Mouse (Mus musculus): ENCODE measurements around the gene Atrip.

The Atrip gene

DNA sequence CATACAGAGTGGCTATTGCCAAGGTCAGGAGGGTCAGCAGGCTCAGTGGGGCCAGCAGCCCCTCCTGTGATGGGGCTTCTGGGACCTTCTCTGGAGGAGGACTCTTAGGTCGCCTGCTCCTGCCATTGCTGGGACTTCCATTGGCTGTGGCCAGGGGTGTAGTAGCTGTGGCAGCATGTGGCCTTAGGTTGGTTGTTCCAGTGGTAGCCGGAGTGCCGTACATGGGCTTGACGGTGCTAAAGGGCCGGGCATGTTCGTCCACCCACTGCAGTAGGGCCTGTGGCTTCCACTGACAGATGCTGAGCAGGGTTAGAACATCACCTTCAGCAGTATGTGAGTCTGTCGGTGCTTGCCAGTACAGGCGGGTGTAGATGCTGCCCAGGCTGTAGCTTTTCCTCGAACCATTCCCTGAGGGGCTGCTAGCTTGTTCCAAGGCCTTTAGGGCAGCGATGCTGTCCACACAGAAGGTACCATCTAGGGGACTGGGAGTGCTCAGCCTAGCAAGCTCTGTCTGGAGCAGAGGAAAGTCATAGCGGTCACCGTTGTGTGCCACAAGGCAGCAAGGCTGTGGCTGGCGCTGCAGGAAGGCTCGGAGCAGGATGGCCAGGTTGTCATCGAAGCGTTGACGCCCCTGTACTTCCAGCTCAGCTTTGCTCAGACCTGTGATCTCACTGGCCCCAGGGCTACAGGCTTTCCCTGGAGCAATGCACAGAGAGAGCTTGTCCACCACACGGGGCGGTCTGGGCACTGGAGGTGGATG lies 15.7 kb downstream of the Atrip start:
- DNase-seq (ENCODE audit: low spot score): no peak

DNA sequence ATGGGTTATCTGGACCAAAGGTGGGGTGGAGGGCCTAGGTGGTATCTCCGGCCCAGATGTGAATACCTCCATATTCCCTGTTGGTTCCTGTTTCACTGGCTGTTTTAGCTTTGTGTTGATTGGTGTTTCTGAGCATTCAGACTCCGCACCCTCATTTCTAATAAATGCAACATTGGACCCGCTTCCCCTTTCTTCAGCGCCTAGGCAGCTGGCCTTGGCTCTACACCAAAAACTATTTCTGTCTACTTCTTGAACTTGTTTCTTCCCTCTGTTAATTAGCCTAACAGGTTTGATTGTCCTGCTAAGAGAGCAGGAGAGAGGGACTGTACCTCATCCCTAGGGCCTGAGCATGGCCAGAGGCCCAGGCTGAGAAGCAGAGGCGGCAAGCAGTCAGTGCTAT lies 16.4 kb downstream of the Atrip start:
- DNase-seq (ENCODE audit: low spot score): no peak

DNA sequence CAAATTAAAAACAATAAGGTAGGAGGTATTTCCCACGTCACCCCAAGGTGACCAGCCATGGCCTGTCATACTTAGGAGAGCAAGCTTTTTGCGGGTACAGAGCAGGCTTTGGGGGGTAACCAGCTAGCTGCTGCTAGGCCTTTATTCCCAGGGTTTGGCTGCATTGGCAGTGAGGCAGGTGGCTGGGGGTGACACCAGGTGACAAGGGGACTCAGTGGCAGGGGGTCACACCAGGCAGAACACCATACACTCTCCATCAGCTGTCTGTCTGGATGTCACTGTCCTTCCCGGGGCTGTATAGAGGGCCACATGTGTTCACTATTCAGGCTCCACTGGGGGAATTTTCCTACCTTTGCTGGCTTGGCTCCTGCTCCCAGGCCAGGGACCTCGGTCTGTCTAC lies 17.0 kb downstream of the Atrip start:
- DNase-seq (ENCODE audit: low spot score): no peak

DNA sequence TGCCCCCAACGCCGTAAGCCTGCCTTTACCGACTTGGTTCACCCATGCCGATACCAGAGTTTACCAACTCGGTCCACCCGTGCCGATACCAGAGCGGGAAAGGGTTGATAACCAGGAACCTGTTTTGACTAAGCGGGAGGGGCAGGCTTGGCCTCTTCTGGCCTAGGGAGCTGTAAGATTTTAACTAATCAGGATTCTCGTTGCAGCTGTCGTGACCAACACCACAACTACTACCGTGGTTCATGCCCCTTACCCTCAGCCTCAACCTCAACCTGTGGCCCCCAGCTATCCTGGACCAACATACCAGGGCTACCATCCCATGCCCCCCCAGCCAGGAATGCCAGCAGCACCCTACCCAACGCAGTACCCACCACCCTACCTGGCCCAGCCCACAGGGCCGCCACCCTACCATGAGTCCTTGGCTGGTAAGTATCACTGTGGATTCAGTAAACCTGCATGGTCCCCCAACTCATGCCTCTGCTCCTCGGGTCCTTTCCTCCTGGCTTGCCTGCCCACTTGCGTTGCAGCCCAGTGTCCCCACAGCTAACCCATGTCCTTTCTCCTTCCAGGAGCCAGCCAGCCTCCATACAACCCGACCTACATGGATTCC lies 17.7 kb downstream of the Atrip start:
- no peak for DNase-seq (ENCODE audit: low spot score)

DNA sequence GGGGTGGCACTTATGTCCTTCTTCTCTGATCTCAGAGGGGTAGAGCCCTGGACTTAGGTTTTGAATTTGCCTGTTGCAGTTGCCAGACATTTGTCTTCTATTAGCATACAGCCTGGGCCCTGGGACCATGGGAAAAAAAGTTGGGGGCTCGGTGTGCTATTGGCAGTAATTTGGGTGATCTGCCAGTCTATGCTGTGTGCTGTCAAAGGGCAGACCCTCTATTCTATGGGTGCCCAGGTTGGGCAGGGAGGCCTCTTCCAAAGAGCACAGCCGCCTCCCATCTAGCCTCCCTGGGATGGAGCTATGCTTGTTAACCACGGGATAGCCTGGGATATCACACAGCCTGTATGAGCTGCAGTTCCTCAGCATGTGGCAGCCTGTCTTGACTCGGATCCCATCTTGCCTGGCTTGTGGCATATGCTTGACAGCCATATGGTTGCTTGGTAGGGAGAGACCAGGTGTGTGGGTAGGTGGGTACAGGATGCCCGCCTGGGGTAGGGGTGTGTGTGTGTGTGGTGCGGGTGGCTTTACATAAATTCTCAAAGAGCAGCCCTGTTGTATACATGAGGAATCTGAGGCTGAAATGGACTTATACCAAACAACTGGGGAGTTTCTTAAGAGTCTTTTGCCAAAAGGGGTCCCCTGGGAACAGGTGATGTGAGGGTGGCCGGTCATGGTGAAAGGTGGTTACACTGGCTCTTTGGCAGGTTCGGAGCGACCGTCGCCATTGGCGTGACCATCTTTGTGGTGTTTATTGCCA lies 18.5 kb downstream of the Atrip start:
- DNase-seq (ENCODE audit: low spot score): no peak

DNA sequence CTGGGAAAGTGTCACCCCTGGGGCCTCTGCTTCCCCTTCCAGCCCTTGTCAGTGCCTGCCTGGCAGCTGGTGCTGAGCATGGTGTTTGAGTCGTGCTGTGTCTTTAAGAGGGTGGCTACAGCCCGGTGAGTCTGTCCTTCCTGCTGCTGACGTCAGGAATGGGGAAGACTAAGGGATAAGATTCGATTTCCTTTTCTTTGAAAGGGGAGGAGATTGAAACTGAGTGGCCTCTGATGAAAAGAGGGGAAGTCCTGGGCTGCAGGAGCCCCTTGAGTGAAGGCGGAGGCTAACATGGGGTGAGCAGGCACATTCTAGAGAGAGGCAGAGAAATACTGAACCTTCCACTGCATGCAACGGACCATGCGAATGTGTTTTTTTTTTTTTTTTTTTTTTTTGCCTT lies 19.2 kb downstream of the Atrip start:
- DNase-seq (ENCODE audit: low spot score): no peak

DNA sequence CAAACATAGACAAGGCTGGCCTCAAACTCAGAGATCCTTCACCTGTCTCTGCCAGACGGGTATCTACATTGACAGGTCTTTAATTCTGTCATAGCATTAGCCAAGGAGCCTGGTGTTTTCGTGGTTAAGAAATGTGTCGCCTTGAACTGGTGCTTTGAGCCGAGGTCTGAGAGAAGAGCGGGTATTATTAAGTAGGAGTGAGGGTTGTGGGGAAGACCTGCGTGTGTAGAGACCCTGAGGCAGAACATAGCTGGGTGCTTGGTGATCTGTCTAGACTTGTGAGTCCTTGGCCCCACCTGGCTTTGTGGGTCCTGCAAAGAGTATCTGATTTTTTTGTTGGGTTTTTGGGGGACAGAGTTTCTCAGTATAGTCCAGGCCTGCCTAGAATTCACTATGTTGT lies 20.1 kb downstream of the Atrip start:
- DNase-seq (ENCODE audit: low spot score): no peak

DNA sequence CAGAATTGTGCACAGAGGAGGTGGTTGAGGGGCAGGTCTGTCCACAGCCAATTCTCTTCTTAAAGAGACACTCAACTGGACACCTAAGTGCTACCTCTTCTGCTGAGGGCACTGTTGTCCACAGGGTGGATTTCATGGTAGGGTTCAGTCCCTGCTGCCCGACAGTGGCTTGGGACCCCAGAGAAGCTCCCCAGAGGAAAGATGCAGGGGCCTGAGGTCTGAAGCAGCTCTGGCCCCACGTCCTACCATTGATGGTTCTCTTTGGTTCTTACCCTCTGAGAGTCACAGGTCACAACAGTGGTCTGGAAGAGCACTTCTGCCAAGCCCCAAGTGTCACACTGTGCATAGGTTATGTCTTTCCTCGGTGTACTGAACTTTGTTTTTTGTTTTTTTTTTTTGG lies 20.6 kb downstream of the Atrip start:
- no peak for DNase-seq (ENCODE audit: low spot score)

DNA sequence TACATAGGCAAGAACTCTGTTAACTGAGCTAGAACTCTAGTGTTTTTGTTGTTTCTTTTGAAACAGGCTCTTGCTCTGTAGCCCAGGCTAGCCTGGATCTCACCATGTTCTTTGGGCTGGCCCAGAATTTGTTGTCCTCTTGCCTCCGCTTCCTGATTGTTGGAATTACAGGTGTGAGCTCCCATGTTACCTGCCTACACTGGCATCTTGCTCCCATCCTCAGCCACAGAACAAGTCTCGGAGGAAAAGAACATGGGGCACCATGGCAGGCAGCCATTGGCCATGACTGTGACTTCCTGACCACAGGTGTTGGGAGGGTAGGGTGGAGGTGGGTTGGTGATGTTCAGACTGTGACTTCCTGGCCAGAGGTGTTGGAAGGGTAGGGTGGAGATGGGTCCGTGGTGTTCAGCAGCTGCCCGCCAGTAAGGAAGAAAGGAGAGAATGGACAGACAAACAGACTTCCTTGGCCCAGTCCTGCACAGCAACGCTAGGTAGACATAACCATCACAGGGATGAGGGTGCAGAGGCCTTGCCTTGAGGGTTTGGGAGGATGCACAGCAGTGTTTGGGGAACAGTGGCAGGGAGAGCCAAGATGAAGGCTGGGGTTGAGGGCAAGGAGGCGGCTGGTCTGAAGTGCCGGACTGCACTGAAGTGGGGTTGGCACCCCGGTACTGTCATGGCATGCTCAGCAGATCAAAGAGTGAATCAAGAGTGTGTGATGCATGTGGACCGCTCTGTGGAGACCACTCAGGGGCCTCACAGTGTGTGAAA lies 21.2 kb downstream of the Atrip start:
- no peak for DNase-seq (ENCODE audit: low spot score)

DNA sequence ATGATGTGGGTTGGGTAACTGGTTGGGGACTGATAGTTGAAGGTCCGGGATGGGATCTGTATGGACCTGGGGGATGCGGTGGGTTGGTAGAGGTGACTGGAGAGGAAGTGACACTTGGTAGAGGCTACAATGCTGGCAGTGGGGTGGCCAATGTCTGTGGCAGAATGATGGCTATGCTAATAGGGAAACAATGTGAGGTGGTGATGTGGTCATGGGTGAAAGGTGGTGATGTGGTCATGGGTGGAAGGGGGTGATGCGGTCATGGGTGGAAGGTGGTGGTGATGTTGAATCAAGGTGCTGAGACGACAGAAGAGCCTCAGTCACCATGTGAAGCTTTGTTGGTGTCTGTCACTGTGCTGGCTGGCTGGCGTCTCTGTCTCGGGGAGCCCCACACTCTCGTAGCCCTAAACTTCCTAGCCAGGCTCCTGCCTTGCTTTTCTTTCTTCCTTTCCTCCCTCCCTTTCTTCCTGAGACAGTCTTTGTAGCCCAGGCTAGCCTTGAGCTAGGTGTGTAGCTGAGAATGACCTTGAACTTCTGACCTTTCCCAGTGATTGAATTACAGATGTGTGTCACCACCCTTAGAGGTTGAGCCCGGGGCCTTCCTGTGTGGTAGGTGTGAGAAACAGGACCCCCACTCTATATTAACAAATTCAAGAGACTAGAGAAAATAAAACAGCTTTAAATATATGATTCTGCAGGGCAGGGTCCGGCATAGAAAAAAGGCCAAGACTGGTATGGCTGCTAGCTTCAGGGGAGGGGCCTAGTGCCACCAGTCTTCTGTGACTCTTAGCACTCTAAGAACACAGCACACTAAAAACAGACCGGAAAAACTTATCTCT lies 22.1 kb downstream of the Atrip start:
- DNase-seq (ENCODE audit: low spot score): no peak

DNA sequence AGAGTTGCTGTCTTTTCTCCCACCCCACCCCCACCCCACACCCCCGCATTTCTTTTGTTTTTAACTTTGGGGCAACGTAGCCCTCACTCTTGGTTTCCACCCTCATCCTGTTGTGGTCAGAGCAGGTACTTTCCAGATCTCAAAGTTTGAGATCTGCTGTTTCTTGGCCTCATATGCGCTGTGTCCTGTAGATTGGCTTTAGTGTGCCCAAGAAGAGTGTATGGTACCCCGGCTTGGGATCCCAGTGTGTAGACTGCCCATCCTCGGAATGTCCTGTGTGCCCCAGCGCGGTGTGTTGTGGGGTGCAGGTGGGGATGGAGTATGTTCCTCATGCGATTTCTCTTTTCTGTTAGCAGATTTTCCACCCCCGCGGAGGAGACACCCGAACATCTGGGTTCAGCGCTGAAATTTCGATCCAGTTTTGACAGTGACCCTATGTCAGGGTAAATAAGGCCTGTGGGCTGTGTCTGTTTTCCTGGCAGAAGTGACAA lies 22.9 kb downstream of the Atrip start:
- no peak for DNase-seq (ENCODE audit: low spot score)

DNA sequence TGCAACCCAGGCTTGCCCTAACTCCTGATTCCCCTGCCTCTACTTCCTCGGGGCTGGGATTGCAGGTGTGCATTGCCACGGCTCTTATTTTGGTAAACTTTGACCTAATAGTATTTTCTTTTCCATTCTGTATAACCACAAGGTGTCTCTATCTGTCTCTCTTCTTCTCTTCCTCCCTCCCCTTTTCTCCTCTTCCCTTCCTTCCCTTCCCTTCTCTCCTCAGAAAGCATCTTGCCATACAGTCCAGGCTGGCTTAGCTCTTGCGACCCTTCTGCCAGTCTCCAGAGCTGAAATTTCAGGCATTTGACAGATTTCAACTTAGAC lies 23.3 kb downstream of the Atrip start:
- no peak for DNase-seq (ENCODE audit: low spot score)

DNA sequence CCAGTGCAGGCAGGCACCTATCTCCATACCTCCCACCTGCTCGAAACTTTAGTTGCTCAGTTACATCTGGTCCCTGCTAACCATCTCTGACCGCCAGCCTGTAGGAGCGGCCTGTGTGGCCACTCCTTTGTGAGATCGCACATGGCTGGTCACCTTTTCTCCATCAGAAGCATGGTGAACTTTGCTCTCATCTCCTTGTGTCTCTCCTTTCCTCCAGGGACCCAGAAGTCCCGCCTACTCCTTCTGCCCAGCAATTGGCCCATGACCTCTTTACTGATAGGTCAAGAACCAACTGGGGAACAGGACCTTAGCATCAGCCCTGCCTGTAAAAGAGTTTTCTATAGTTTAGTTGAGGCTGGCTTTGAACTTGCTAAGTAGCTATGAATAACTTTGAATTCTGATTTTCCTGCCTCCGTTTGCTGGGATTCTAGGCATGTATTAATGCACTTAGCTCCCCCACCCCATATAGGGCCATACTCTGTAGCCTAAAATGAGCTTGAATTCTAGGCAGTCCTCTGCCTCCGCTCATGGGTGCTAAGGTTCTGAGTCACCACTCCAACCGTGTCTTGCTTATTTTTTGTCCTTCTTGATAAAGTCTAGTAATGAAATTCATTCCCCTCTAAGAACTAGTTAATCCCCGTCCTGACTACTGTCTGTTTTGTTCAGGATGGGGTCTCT lies 23.8 kb downstream of the Atrip start:
- no peak for DNase-seq (ENCODE audit: low spot score)

DNA sequence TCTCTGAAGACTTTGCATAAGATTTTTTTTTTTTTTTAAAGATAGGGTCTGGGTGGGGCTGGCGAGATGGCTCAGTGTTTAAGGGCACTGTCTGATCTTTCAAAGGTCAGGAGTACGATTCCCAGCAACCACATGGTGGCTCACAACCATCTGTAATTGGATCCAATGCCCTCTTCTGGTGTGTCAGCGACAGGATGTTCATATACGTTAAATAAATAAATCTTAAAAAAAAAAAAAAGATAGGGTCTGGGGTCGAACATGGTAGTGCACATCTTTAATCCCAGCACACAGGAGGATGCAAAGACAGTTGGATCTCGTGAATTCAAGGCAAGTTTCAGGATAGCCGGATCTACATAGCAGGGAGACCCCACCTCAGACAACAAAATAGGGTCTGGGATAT lies 24.6 kb downstream of the Atrip start:
- DNase-seq (ENCODE audit: low spot score): no peak

DNA sequence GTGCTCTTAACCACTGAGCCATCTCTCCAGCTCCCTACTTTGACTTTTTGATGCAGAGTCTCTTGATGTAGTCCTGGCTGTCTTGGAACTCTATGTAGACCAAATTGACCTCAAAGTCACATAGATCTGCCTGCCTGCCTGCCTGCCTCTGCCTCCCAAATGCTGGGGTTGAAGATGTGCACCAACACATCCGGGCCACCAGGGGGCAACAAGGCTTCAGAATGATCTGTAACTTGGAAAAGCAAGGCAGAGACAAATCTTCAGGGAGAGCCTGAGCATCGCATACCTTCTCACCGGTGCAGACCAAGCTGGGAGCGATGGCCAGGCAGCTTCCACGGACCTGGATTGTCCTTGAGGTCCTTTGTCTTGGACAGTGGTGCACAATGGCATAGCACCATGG lies 27.6 kb downstream of the Atrip start:
- DNase-seq (ENCODE audit: low spot score): peak; percentile 54

DNA sequence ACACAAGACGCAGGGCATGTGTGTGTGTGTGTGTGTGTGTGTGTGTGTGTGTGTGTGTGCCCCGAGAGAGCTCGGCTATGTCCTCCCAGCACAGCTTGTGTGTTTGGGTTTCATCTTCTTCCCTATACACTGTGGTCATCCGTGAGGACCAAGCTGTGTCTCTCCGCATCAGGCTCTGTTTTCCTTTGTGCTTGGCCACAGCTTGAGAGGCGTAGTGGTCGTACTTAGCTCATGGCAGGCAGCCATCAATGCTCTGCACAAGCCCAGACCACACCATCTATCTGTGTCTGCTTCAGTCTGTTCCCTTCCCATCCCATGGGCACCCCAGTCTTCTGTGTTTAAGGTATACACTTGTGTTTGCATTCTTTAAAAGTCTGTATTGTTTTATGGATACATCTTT lies 32.6 kb downstream of the Atrip start:
- no peak for DNase-seq (ENCODE audit: low spot score)

DNA sequence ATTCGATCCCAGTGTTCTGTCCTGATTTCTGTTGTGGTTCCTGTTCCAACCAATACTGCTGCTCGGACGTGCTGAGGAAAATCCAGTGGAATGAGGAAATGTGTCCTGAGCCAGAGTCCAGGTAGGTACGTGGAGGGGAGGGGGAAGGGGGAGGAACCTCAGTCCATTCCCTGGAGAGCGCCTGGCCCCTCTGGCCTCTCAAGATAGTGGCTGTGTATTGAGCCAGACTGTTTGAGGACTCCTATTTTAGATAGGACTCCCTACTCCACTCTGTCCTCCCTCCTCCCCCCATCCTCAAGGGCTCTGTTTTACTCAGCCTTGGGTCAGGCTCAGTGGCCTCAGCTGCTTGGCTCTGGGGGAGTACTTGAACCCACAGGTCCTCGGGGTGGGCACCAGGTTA lies 33.0 kb downstream of the Atrip start:
- no peak for DNase-seq (ENCODE audit: low spot score)

DNA sequence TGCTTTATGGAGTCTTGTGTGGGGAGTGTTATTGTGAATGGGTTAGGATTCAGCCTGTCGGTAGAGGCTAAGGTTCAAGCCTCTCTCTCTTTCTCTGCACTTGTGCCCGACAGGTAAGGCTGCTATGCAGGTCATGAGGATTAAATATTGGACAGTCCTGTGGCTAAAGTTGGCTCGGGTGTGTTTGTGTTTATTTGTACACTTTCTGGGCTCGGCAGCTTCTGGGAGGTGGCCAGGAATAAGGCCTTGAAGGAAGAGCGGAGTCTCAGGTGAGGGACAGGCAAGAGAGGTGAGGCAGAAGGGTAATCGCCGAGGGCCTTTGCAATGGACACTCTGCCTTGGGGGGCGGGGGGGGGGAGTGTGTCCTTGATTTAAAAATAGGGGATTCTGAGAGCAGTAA lies 33.7 kb downstream of the Atrip start:
- DNase-seq (ENCODE audit: low spot score): no peak

DNA sequence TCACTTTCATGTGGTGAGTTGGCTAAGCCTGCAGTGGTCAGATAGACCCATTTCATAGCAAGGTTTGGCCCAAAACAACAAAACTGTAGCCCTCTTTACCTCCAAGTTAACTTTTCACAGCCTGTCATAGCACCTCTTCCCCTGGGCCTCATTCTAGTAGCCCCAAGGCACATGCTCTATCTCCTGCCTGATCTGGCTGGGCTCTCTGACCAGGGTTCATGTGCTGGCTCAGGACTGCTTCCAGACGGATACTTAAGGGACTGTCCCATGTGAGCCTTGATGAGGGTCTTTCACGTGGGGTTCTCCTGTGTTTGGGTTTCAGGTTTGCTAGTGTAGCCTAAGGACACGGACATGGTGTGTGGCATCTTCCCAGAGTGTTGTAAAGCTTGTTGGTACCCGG lies 34.2 kb downstream of the Atrip start:
- DNase-seq (ENCODE audit: low spot score): no peak

DNA sequence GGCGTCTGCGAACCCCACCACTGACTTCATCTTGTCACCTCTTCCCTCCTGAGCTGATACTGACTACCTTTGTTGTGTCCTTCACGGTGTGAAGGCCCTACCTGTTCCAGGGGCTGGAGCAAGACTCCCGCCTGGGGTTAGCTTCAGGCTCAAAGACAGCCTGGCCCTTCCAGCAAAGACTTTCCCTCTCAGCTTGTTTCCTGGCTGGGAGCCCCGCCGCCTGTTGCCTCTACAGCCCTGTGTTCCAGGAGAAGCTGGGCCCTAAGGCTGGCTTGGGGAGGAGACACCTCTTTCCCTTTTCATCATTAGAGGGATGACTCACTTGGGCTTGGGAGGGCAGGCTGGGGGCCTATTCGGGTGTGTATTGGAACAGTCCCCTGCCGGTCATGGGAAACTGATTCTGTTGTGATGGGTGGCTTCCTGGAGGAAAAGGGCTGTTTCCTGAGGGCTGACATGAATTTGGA lies 35.0 kb downstream of the Atrip start:
- no peak for DNase-seq (ENCODE audit: low spot score)
